Mouse (Mus musculus) monocyte, adult 59 days (primary cell): Measurements from ENCODE around the gene Spice1. TPM values are rescaled to one million over a fixed set of nuclear protein-coding genes. Genes with fewer than 3 reads are reported as not detected.

Source experiments
- total RNA-seq, 2 experiments: library from RNA; stranded (reverse); gene quantifications; one replicate each; pipeline ENCODE4 v1.2.4; 2023

Gene Spice1
- total RNA-seq: 10 to 100 TPM; 26.8 to 30.0 TPM

DNA sequence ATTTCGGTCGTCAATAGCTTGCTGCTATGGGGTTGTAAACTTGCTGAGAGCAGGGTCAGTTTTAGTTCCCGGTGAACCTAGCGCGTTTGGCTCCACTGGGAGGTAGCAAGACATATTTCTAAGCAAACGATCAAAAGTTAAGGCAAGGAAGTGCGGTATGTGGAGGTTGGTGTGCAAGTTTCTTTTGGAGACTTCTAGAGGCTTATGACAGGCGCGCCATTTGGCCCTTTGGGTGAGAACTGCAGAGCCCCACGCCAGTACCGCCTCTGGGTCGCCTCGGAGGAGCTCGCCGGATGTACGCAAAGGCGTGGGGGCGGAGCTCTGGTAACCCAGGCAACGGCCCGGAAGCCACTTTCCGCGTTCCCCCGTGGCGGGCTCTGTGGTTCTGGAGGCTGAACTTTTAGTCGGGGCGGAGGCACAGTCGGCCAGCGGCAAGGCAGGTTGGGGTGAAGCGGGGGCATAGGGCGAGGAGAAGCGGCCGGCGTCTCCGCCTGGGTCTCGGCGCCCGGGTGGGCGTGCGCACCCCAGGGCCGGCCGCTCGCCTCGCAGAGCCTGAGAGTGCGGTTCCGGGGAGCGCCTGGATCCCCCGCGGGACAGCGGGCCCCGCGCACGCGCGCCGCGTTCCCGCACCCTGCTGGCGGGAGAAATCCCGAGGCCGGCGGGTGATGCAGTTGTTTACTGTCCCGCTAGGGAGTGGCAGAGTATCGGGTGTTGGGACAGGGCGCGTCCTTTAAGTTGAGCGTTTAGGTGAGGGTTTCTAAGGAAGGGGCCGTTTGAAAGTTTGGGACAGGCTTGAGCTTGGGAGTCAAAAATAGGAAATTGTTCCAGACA is at the start of gene Spice1:
Gene Spice1, plus strand, starts transcription at position 51 of the 831 bp plus-strand sequence.

DNA sequence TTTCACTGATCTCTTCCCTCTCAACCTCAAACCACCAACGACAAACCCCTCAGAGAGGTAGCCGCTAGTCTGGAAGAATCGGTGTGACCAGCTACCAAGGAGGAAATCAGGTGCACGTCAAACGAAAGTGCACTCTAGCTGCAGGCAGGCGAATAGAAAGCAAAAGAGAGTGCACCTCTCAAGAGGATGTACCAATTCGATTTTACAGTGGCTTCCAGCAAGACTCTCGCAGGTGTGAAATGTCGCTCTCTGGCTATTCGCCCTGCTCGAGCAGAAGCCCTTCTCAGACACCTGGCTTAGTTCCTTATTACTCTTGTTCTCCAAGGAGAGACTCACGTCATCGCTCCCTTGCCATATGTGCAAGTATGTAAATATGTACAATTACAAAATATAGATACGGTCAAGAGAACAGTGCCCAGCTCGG is 14.0 kb upstream of the Spice1 start, which contains the start of gene Sidt1:
Gene Sidt1, minus strand, starts transcription at position 336 of the 424 bp plus-strand sequence.

GRCm38 (mm10) chr16:44394577-44395243 is 47.8 kb downstream of the Spice1 start, which contains the start of gene Cfap44:
Cfap44 (plus strand) TSS chr16:44394796.

Other genes starting within 250 kb of the Spice1 start
- 10 to 100 TPM; 86.5 to 87.7 TPM for gene Atp6v1a, start 207.4 kb upstream of the Spice1 start, total RNA-seq
- gene Naa50, start 207.3 kb upstream of the Spice1 start, total RNA-seq: 10 to 100 TPM; 44.2 to 45.3 TPM
- 10 to 100 TPM; 34.6 to 35.1 TPM for gene Usf3, start 173.9 kb upstream of the Spice1 start, total RNA-seq
- 1 to 10 TPM in 1 of 2 experiments, under 1 TPM in 1; 0.37 to 1.5 TPM for gene Sidt1, start 13.9 kb upstream of the Spice1 start, total RNA-seq
- gene Cfap44, start 47.7 kb downstream of the Spice1 start, total RNA-seq: not detected
- gene Boc, start 211.8 kb downstream of the Spice1 start, total RNA-seq: under 1 TPM; 0.42 to 0.52 TPM